Mouse (Mus musculus) kidney, adult 8-10 months (tissue): ENCODE measurements around the gene Gm6880.
"Not testable (repeated sequence)": the region's sequence is repeated elsewhere in the genome, so short reads cannot be mapped to it uniquely, and the experiment has no call there.

Experiments
- DNase-seq, 2 experiments: peaks; one replicate each; pipeline ENCODE4 v3.0.0; 2022

The Gm6880 gene

DNA sequence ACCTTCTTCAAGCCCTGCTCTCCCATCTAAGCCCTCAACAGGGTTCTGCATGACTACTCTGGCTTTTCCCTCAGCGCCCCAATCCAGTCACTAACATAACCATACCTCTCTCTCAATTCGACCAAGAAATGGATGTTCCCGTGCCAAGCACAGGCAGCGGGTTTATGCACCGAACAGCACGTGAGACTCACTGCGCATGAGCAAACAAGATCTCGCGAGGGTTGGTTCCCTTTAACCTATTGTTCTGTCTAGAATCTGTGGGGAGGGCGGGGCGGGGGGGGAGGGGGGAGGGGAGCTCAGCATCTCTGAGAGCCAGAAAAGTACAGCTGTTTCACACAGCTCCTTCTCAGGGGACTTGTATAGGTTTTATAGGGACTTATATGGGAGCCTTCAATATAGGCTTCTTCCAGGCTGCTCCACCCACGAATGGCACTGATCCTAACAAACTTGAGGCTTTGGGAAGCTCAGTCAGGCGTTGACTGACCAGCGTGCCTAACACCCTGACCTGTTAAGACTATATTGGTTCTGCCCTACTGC is at the start of gene Gm6880:
Gene Gm6880, minus strand, starts transcription at position 51 of the 537 bp plus-strand sequence.
- not testable (repeated sequence) for DNase-seq

DNA sequence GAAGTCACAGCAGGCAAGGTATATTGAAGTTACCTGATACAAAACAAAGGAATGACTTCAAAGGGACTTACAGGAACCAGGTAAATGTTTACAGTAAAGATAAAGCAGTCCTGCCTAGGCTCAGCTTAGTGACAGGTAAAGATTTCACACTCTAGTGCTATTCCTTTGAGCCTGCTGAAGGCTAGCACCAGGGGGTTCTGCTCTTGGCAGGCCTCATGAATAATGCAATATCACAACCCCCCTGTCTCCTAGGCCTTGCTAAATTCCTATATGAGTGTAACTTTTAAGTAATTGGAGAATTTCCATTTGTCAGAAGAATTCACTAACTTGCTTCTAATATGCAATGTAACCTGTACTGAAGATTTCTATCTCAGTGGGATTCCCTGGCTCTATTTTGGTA is 36.3 kb upstream of the Gm6880 start:
- not testable (repeated sequence) for DNase-seq

DNA sequence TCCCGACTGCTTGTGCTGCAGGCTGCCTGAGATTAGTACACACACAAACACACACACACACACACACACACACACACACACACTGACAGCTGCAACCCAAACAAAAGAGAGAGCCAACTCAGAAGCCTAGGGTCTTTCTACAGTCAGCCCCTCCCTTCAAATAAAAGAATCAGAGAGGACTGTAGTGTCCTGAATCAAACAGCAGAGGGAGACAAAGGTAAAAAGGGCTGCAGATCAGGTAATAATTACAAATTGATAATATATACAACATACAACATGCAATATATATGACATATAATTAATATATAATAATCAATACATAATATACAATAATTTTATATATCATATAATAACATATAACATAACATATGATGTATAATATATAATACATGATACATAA is 15.9 kb upstream of the Gm6880 start:
- DNase-seq: no peak

DNA sequence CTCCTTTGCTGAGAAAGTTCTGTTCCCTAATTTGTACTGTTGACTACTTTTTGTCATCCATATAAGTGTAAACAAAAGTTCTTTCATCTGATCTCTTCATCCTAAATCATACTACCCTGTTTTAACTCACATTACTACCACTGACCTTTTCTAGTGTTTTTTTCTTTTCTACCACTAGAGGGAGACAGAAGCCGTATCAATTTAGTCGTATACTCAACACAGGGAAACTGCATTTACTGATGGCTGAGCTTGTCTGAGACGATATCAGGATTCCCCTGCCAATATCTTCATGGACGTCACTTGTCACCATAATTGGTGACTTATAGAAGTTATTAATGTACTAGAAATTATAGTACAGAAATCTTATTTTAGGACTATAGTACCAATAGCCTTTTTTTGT is 28.4 kb downstream of the Gm6880 start:
- no peak for DNase-seq

DNA sequence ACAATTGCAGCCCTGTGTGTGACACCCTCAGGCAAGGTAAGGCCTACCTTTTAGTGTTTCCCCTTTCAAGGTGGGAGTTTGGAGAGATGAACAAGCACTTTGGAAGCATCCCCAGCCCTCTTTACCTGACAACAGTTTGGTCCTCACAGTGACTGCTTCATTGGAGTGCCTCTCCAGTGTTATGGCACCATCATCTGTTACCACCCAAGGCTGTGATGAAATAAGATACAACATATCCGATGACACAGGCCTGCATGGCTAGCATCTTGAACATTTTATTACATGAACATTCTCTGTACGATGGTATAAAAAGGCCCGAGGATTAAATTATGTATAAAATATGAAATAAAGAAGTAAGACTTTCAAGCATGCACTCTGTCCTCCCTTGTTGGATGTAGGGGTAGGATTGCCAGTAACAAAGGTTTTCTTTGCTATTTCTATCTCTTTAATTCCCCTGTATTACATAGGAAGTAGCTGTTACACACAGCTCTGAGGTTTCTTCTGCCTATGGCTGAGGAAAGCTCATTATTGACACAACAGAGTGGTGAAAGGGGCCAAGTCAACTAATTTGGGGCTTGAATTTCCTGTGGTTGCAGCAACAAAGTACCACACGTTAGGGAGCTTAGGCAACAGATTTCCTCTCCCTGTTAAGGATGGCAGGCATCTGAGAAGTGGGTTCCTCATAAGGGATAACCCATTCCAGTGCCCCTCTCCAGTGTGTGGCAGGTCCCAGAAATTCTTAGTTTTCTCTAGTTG is 29.9 kb downstream of the Gm6880 start:
- DNase-seq: no peak
